Mouse (Mus musculus): ENCODE measurements at regions not wholly inside any gene's neighbourhood (a gene's known extent, or its start where the extent isn't known, plus 50 kb on each side); places are given as distances from the start of the nearest gene placed in this dataset.
A peak's percentile ranks its signal among the peaks of the same experiment; 100 is the strongest.

DNA sequence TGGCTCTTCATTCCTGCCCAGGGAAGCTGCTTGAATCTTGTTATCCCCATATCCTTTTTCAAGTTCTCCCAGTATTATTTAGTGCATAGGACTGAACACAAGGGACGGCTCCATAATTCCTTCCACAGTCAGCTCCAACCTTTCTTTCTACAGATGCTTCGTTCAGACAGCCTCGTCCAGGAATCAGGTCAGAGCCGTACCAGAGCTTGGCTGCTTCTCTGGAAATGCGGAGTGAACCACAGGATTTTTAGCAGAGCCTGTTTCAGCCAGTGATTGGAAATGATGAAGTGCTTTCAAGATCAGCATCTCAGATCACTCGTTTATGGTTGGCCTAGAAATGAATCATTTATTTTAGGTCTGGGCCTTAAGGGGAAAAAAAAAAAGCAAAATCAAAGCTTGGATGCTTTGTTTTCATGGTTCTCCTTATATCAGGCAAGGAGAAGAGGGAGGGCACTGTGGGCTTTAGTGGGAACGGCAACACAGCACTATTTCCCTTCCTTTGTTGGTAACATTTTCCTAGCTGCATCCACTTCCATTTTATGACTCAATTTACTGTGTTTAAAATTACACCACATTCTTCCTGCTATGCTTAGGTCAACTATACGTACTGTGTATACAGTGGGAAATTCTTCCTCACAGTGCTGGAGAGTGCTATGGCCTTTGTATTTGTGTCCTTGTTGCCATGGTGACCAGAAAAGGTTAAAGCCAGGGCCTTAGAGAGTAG is 161.9 kb upstream of the Ccdc122 start:
- peak overlapping the region; percentile 58 for H3K27ac ChIP-seq
- intact Hi-C loops (cut with DNase I): loop anchor here (5.0 to 10.0 kb wide), 3 partner anchors 57 to 260 kb away; no protein-coding TSS in a partner anchor
- DNase-seq: no peak
- H3K4me3 ChIP-seq: no peak overlapping the region
- TF ChIP-seq CTCF (IDR thresholded peaks at IDR 0.05): no peak

DNA sequence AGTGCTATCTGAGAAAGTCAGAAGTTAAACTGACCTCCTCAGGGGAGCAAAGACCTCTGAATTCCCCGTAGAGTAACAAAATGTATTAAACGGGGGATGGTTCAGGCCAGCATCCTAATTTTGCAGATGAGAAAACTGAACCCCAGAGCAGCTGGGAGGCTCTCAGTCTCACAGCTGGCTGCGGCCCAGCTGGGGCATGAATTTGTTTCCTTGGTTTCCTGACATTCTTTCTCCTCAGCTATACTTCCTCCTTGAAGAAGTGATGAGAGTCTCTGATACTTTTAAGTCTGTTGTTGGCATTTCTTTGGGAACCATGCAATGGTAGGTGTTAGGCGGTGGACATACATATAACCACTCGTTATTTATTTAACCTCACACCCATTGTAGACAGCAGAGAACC is 162.9 kb upstream of the Ccdc122 start:
- peak overlapping the region; percentile 56 for H3K27ac ChIP-seq
- no peak for TF ChIP-seq CTCF (IDR thresholded peaks at IDR 0.05)
- intact Hi-C loops (cut with DNase I): loop anchor here (5.0 to 10.0 kb wide), 2 partner anchors 56 to 259 kb away; no protein-coding TSS in a partner anchor
- no peak for DNase-seq
- H3K4me3 ChIP-seq: no peak overlapping the region

DNA sequence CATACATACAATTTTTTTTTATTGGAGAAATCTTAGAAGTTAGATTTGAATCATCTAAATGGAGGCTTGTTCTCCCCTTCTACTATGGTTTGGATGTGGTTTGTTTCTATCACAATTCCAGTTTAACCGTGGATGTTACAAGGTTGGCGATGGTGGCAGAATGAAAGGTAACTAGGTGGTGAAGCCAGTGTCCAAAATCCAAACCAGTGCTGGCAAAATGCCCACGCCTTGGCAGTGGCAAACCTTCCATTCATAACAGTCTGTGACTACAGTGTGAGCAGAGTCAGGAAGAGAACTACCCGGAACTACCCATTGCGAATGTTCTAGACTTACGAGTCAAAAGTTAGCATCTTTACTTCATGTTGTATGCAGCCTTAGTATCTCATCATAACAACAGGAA is 163.6 kb upstream of the Ccdc122 start:
- Histone ChIP-seq H3K4me3 (no peak overlapping the region), H3K27ac (no peak overlapping the region)
- intact Hi-C loops (cut with DNase I): loop anchor here (5.0 to 10.0 kb wide), 2 partner anchors 56 to 258 kb away; no protein-coding TSS in a partner anchor
- TF ChIP-seq CTCF (IDR thresholded peaks at IDR 0.05): no peak
- no peak for DNase-seq

DNA sequence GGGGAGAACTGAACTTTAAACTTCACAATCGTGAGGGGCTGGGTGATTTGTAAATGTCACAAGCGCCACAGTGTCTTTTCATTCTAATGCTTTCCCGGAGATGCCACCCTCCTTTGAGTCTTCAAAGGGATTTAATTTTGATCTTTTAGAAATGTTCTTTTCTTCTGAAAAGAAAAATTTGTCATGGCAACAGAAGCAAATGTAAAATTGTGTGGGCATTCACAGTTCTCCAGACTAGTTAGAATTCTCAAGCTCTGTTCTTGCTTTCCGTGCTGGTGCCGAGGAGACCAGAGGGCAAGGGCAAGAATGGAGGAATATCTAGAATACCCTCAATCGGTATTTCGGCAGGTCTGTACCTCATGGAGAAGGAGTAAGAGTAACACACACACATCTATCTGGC is 164.1 kb upstream of the Ccdc122 start:
- no peak for TF ChIP-seq CTCF (IDR thresholded peaks at IDR 0.05)
- intact Hi-C loops (cut with DNase I): loop anchor here (5.0 to 10.0 kb wide), 2 partner anchors 55 to 258 kb away; no protein-coding TSS in a partner anchor
- DNase-seq: no peak
- no peak overlapping the region for H3K27ac ChIP-seq
- H3K4me3 ChIP-seq: no peak overlapping the region

DNA sequence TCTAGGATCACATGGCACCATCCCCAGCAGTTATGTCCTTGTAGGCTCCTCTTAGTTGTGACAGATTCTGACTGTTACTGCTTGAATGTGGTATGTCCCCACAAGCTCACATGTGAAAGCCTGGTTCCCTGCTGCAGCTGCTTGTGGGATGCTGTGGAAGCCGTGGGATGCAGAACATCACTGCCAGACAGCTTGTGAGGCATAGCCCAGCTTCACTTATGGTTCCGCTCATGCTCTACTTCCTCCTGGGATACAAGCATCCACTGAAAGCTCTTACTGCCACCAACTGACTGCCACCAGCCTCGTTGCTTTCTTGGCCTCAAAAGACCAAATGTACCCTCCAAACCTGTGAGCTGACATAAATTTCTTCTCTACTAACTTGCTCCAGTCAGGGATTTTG is 167.7 kb upstream of the Ccdc122 start:
- DNase-seq: no peak
- H3K4me3 ChIP-seq: no peak overlapping the region
- TF ChIP-seq CTCF (IDR thresholded peaks at IDR 0.05): no peak
- intact Hi-C loops (cut with DNase I): loop anchor here (5.0 kb wide), 1 partner anchor 37 kb away; no protein-coding TSS in a partner anchor
- peak overlapping the region; percentile 20; the same call in 1 of the 2 replicates for H3K27ac ChIP-seq

DNA sequence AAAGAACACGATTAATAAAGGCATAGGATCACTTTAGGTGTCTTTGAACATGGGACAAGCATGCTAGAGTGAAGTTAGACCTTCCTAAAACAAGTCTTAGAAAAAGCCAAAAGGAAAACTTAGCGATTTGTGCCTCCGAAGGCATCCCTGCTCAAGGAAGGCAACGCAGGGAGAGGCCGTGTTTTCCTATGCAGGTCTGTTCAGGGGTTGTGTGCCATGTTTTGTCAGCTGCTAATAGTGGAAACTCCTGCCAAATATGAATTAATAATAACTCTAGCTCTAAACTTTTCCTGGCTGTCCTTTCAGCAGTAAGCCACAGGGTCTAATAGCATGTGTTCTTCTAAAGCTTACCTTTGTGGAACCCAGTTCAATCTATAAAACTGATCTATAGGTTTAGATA is 168.4 kb upstream of the Ccdc122 start:
- DNase-seq: no peak
- intact Hi-C loops (cut with DNase I): loop anchor here (5.0 kb wide), 1 partner anchor 36 kb away; no protein-coding TSS in a partner anchor
- Histone ChIP-seq H3K4me3 (no peak overlapping the region), H3K27ac (peak overlapping the region; percentile 20; the same call in 1 of the 2 replicates)
- TF ChIP-seq CTCF (IDR thresholded peaks at IDR 0.05): no peak

DNA sequence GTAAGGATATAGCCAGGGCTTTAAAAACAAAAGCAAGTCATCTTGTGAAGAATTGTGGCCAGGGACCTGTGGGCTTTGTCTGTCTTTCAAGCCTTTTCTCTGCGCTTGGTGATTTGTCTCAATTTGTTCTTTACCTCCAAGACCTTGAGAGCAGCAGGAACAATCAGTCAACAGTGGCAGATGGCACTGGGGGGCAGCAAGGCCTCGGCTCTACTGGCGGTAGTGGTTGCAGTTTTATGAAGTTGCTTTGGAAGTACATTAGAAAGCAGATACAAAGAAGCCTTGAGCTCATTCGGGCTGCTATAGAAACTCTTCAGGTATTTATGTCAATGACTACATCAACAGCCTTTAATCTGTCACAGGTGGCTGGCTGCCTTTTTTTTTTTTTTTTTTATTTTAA is 171.9 kb upstream of the Ccdc122 start:
- intact Hi-C loops (cut with DNase I): loop anchor here (5.0 kb wide), 1 partner anchor 32 kb away; no protein-coding TSS in a partner anchor
- H3K27ac ChIP-seq: no peak overlapping the region
- TF ChIP-seq CTCF (IDR thresholded peaks at IDR 0.05): no peak
- no peak overlapping the region for H3K4me3 ChIP-seq
- no peak for DNase-seq

DNA sequence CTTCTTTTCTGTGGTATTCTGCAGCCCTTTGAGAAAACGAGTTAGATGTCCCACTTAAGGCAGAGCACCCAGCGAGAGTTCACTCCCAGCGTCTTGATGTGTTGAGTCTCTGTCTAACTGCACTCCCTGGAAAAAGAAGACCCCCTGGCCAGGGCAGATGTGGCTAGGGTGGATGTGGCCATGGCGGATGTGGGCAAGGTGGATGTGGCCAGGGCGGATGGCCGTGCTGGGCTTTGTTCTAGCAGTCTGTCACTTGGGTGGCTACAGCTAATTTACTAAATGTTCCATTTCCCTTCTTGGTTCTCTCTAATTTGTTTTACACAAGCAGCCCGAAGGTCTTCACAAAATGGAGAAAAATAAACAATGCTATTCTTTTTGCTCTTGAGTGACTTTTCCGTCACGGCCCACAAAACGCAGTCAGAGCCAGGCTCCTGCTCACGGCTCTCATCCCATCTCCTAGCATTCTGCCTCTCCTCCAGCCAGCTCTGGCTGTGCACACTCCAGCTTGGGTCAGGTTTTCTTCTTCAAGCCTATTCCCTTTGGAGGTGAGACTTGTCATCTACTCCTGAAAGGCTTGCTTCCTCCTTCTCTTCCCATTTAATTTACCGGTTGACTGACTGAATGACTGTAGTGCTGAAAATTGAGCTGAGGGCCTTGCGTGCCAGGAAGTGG is 173.4 kb upstream of the Ccdc122 start:
- H3K27ac ChIP-seq: no peak overlapping the region
- DNase-seq: no peak
- no peak for TF ChIP-seq CTCF (IDR thresholded peaks at IDR 0.05)
- intact Hi-C loops (cut with DNase I): no loop called here
- no peak overlapping the region for H3K4me3 ChIP-seq

DNA sequence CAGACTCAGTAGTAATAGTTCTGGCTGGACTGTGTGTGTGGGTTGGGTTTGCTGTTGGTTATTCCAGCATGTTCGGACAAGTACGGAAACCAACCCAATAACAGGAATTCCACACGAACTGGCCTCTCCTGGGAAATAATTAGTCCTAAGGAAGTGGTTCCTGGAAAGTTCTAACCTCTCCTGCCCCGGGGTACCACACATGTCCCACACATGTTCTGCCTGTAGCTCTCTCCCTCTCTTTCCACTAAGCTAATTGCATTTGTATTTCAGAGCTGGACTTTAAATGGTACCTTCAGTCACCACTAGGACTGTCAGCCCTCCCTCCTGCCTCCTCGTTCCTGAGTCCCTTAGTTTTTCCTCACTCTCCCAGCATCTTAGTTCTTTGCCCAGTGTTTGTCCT is 178.2 kb upstream of the Ccdc122 start:
- no peak for DNase-seq
- TF ChIP-seq CTCF (IDR thresholded peaks at IDR 0.05): no peak
- peak overlapping the region; percentile 35; the same call in 1 of the 2 replicates for H3K27ac ChIP-seq
- intact Hi-C loops (cut with DNase I): no loop called here
- no peak overlapping the region for H3K4me3 ChIP-seq

DNA sequence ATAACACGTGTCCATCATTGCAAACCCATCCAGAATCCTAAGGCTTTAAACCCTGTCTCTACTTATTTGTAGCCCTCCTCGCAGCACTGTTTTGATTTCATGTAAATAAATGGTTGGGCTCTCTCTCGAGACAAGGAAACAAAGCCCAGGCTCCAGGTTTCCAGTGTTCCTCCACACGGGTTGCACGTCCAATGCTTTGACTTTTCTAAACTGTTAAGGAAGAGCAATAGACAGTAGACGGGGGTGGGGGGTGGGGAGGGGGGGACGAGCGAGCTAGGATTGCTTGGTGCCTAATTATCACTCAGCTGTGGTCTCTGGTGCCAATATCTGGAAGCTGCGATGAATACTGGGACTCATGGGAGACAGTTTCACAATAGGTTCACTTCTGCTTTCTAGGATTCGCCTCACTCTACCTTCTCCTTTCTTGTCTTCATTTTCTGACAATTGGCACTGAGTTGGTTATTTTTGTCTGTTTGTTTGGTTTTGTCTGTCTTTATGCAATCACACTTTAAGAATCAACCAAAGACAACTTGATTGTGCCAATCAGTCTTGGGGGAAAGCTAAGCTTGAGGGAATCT is 179.3 kb upstream of the Ccdc122 start:
- Histone ChIP-seq H3K4me3 (no peak overlapping the region), H3K27ac (no peak overlapping the region; the same call in 1 of the 2 replicates)
- DNase-seq: no peak
- no peak for TF ChIP-seq CTCF (IDR thresholded peaks at IDR 0.05)
- intact Hi-C loops (cut with DNase I): no loop called here

DNA sequence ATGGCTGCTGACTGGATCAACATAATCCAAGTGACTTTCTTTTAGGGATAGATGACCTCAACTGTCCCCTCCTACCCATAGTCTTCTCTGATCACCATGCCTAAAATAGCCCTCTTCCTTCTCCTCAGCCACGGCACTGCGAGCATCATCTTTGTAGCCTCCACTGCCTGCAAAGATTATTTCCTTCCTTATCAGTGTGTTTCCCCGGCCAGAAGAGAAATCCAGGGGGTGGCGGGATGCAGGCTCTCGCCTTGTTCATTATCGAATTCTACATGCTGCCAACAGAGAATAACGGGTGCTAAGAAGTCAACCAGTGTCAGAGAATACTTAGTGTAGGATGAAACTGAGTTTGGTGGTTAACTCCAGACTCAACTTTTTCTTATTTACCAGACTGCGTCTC is 180.0 kb upstream of the Ccdc122 start:
- no peak for TF ChIP-seq CTCF (IDR thresholded peaks at IDR 0.05)
- intact Hi-C loops (cut with DNase I): no loop called here
- no peak for DNase-seq
- no peak overlapping the region for H3K27ac ChIP-seq
- H3K4me3 ChIP-seq: no peak overlapping the region

DNA sequence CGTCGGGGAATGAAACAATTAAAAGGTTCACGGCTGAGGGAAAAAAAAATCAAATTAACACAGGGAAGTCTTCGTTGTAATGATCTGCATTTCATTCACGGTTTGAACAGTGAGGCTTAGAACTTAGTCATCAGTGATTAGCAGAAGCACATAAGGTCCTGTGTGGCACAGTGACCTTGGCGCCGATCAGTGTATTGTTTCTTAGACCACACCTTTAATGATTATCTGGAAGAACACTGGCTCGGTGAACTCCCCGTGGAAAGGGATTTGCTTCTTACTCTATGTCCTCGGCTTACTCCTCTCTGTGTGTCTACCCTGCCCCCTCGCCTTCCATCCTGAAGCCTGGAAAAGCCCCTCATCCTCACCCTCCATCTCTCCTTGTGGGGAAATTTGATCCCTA is 181.6 kb upstream of the Ccdc122 start:
- no peak overlapping the region for H3K4me3 ChIP-seq
- intact Hi-C loops (cut with DNase I): no loop called here
- TF ChIP-seq CTCF (IDR thresholded peaks at IDR 0.05): no peak

More for the DNA sequence above, 181.6 kb upstream of the Ccdc122 start:
- DNase-seq: no peak
- no peak overlapping the region for H3K27ac ChIP-seq
